Comparison of ENCODE assay signal across 26 mouse cellular contexts in the genomic region with DNA sequence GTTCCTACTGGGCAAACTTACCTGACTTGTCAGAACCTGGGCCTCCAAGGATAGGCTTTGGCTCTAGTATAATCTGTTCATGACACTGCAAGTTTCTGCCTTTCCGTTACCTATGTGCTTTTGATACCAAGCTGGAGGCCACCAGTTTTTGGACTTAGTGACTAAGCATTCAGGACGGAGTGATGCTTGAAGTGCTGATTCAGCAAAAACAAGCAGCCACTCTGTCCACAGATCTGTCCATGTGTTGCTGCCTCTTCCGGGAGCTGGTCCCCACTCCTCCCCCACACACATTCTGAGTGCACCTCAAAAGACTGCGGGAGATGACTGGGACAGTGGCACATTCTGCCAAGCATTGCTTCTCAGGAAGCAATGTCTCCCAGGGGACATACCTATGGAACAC.
"Had no signal": no experiment of that assay in that cellular context is flagged by ENCODE, and none has a peak within 500 bp of the region (broad histone marks: within the 10 kb centered on the region; RNA-seq: fewer than 3 reads in every experiment).

No protein-coding gene starts in this region.

- DNase-seq: cerebellum, adult 9-11 months; cerebellum, postnatal 10 days; cerebellum, postnatal 14 days; cerebellum, postnatal 25 days; cerebellum, postnatal 36 days; embryo, embryonic 11 days; forebrain, postnatal 0 days; gastrocnemius, adult 2 months; gastrocnemius, postnatal 10 days; gastrocnemius, postnatal 14 days; gastrocnemius, postnatal 25 days; gastrocnemius, postnatal 36 days; heart, adult 11 months; heart, adult 18-20 months; heart, adult 2 months had no signal

- H3K4me1 ChIP-seq: embryonic facial prominence, embryonic 10.5 days; embryonic facial prominence, embryonic 12.5 days; embryonic facial prominence, embryonic 15.5 days; forebrain, embryonic 10.5 days; forebrain, embryonic 12.5 days had no signal

- H3K27ac ChIP-seq: embryonic facial prominence, embryonic 10.5 days; embryonic facial prominence, embryonic 12.5 days; embryonic facial prominence, embryonic 13.5 days; embryonic facial prominence, embryonic 15.5 days; forebrain, embryonic 10.5 days; forebrain, embryonic 12.5 days; forebrain, embryonic 13.5 days; forebrain, embryonic 15.5 days; gastrocnemius, adult 2 months; heart, adult 2 months had no signal

- H3K4me3 ChIP-seq: embryonic facial prominence, embryonic 10.5 days; embryonic facial prominence, embryonic 12.5 days; embryonic facial prominence, embryonic 13.5 days; embryonic facial prominence, embryonic 15.5 days; erythroblast, embryonic 14.5 days; forebrain, embryonic 10.5 days; forebrain, embryonic 12.5 days; forebrain, embryonic 13.5 days; forebrain, embryonic 15.5 days; gastrocnemius, adult 2 months; heart, adult 2 months had no signal

- H3K27me3 ChIP-seq: embryonic facial prominence, embryonic 12.5 days; embryonic facial prominence, embryonic 13.5 days; embryonic facial prominence, embryonic 15.5 days; forebrain, embryonic 12.5 days; forebrain, embryonic 13.5 days; forebrain, embryonic 15.5 days had no signal

- ATAC-seq: forebrain, embryonic 13.5 days; forebrain, embryonic 14.5 days; forebrain, embryonic 15.5 days; forebrain, embryonic 16.5 days; forebrain, postnatal 0 days had no signal

- H3K9me3 ChIP-seq: embryonic facial prominence, embryonic 10.5 days; embryonic facial prominence, embryonic 12.5 days; embryonic facial prominence, embryonic 13.5 days; embryonic facial prominence, embryonic 15.5 days; forebrain, embryonic 10.5 days; forebrain, embryonic 12.5 days; forebrain, embryonic 13.5 days; forebrain, embryonic 15.5 days had no signal

- H3K4me2 ChIP-seq: embryonic facial prominence, embryonic 12.5 days; embryonic facial prominence, embryonic 13.5 days; embryonic facial prominence, embryonic 15.5 days; forebrain, embryonic 12.5 days; forebrain, embryonic 13.5 days; forebrain, embryonic 15.5 days had no signal

- H3K36me3 ChIP-seq: embryonic facial prominence, embryonic 10.5 days; embryonic facial prominence, embryonic 13.5 days; embryonic facial prominence, embryonic 15.5 days; forebrain, embryonic 10.5 days; forebrain, embryonic 12.5 days had no signal

- H3K9ac ChIP-seq: embryonic facial prominence, embryonic 12.5 days; embryonic facial prominence, embryonic 13.5 days; embryonic facial prominence, embryonic 15.5 days; forebrain, embryonic 12.5 days; forebrain, embryonic 13.5 days; forebrain, embryonic 15.5 days; forebrain, postnatal 0 days had no signal
